Mouse (Mus musculus) CD8-positive naive resting alpha-beta T cell, adult 2 months (primary cell): ENCODE measurements around the gene Rnf150.

ENCODE experiments used
- DNase-seq, 2 experiments: peaks; one replicate each; pipeline ENCODE4 v3.0.0; 2022; ENCODE audit warnings: low read depth in 2 of 2, low spot score in 2 of 2

Rnf150 gene

DNA sequence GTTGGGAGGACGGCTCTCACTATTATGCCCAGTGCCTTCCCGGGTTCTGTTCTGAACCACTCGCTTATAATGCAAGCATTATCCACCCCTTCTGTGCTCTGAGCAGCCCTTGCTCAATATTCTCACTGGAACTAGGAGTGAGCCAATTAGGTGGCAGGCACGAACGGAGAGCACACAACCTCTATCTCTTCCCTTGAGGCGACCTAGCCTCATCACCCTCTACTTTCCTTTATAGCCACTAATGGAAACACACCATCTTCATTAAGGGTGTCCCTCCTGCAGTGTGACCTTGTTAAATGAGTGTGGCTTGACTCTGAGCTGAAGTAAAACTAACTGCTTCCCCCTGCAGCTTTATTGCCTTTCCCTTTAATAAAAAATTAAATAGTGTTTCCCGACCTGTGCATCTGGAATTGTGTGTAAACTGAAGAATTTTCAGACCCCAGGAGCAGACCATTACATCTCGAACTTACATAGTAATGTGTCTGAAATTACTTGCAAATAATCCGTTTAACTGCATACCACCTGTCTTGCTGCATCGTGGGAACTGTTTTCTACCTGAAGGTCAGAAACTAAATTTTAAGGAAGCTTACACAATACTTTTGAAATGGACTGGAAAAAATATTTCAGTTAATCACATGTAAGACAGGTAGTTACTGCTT is 26.0 kb downstream of the Rnf150 start:
- DNase-seq, result no peak

DNA sequence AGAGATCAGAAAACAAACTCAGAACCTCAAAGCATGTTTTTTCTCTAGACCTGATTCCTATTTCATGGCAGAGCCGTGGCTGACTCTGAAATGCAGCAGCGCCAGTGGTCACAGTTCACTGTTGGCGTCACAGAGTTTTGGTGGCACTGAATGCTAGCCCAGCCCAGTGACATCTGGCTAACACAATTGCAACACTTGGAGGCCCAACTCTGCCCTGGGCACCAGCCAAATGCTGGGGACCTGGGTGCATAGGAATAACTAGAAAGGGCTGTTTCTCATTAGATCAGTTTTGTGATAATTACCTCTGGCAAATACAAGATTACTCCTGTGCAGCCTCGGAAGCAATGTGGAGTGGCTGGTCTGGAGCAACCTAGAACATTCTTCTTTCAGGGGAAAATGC is 31.9 kb downstream of the Rnf150 start:
- DNase-seq, result no peak

DNA sequence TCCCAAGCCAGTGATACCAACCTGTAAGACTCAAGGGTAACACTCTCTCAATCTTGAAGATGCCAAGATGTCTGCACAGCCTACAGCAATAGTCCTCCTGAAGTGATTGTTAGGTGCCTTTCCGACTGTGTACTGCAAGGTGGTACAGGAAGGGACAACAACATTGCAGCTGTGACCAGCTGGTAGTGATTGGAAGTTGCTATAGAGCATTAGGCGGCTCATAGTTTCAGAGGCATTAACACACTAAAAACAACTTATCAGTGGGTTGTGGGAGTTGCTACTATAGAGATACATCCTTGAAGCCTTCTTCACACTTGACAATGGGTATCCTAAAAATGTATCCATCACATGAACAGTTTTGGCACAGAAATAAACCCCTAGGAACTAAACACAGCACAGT is 33.6 kb downstream of the Rnf150 start:
- no peak for DNase-seq

DNA sequence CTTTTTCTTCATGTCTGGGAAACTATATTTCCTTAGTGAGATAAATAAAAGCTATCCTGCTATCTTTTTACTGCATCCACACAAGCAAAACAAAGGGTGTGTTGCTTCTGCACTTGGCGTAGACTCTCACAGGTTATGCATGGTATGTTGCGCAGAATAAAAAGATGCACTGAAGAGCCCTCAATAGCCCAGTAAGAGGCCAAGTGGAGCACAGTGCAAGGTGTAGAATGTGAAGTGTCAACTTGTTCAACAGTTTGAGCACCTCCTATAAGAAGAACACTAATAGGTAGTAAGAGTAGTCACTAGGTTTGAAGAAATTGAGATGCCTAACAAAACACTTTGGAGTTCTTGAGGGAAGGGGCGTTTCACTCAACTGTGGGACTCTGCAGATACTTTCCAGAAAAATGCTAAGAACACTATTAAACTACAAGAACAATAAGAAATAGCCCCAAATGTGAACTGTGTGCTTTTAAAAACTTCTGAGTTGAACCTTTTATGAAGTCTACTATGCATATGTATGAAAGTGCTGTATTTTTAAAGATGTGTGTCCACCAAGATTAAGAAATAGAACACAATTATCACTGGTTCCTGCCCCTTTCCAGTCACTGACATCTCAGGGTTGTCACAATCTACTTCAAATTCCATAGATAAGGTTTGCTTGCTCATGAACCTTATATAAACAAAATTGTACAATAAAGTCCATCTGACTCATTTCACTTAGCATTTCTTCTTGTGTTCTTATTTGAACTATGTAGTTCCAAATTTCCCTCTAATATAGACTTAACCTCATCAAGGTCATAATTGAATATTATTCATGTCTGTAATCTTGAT is 34.7 kb downstream of the Rnf150 start:
- DNase-seq, result no peak

DNA sequence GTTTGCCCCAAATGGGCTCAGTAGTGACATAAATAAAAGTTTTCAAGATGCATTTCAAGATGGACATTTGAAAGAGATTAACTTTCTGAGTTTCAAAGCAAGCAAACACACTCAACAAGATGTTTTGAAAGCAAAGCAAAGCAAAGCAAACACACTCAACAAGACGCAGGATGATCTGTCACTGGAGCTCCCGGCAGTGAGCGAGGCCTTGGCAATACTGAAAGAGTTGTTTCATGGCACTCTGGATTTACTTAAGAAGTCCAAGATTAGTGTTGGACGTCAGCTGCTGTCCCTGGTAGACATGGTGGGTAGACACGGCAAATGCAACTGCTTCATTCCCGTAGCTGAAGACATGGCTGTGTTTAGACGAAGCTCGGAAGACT is 35.3 kb downstream of the Rnf150 start:
- no peak for DNase-seq

DNA sequence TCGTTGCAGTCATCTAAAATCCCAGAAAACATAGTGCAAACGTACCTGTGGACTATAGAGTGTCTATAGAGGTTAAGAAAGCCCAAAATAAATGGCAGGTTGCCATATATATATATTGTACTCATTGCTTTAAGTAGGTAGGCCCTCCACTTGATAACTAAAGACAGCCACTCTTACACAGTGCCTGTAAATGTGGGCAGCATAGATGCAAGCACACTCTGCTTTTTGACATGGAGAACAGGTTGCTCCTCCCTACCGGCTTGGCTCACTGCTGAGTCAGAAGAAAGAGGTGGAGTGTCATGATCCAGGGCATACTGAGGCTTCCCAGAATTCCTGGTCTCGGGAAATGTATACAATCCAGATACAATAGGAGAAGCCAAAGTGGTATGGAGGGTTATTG is 37.8 kb downstream of the Rnf150 start:
- DNase-seq, result no peak

DNA sequence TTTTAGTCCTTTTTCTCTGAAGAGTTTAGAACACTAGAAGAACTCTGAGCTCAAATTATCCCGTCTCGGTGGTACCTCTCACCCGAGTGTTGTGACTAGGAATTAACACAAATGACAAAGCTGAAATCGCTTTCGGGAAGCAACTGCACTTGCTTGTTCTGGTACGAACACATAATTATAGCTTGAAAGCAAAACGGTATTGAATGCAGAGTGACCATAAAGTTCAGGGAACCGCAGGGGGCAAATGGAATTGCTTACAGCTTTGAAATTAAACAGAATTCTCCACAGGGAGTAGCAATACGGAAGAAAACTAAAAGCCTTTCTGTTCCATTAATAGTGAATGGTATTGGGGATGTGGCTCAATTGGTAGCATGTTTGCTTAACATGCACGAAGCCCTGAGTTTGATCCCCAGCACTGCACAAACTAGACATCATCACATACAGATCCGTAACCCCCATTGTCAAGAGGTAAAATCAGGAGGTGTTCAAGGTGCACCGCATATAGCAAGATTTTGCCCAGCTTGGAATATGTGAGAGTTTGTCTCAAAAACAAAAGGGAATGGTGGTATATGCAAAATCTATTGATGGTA is 38.5 kb downstream of the Rnf150 start:
- no peak for DNase-seq

DNA sequence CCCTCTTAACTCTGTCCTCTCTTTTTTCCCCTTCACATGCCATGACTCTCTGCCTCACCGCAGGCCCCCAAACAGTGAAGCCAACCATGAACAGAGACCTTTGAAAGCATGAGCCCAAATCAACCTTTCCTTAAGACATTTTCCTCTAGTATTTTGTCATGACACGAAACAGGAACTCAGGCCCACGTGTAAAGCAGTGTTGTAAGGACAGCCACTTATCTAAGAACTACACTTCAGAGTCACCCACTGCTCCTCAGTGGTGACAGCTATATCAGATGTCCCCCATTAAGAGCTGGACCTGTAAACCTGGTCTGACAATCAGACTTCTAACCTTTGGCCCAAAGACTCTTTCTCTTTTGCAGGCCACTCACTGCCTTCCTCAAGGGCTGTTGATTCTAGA is 40.3 kb downstream of the Rnf150 start:
- DNase-seq, result no peak

DNA sequence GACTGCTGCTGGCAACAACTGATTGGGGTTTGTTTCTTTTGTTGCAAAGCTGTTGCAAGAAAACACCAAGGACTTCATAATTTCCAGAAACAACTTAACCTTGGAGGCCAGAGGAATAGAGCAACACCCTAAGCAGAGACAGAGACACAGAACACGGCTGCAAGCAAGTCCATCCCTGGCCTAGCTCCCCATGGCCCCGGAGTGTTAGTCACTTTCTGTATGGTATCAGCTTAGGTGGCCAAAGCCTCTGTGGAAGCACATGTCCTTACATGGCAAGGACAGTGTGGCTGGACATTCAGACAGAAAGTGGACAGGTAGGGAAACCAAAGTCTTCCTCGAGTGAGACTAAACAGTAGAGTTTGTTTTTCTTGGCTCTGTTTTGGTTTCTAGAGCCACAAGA is 44.1 kb downstream of the Rnf150 start:
- DNase-seq, result no peak

DNA sequence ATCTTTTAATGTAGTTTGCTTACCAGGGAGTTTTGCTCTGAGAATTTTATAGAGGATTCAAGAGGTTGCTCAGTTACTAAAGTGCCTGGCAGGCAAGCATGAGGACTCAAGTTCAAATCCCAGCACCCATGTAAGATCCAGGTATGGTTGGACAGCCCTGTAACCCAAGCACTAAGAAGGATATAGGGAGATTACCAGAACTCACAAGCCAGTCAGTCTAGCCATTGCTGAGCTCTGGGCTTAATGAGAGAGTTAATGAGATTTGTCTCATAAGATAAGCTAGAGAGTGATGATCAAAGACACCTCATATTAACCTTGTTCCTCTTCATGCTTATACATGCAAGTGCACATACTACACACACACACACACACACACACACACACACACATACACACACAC is 48.3 kb downstream of the Rnf150 start:
- DNase-seq, result no peak

DNA sequence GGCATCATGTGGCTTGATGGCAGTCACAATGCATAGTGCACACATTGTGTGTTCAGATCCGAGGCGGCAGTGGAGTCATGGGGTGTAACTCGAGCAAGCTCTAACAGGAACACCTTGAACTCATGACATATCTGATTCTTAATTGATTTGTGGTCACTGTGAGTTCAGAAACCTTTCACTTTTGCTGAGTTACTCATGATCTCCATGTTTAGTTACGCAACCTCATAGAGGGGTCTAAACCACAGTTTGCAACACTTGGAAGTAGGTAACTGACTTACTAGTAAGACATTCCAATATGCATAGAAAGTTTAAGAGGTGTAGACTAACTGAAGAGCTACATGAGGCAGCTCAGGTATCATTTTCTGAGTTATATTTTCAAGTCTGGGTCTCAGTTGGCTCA is 49.1 kb downstream of the Rnf150 start:
- no peak for DNase-seq

DNA sequence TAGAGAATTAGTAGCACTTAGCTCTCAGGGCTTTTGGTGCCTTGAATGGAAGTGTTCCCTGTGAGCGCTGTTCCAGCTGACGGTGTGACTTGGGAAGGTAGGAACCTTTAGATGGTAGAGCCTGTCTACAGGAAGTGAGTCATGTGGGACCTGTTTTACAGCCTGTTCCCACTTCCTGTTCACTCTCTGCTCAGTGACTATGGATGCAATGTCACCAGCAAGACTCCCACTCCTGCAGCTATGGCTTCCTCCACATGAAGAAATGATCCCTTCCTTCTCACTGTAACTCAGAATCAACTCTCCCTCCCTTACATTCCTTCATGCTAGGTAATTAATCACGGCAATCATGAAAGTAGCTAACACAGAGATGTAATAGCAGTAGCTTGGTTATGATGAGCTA is 51.4 kb downstream of the Rnf150 start:
- no peak for DNase-seq

DNA sequence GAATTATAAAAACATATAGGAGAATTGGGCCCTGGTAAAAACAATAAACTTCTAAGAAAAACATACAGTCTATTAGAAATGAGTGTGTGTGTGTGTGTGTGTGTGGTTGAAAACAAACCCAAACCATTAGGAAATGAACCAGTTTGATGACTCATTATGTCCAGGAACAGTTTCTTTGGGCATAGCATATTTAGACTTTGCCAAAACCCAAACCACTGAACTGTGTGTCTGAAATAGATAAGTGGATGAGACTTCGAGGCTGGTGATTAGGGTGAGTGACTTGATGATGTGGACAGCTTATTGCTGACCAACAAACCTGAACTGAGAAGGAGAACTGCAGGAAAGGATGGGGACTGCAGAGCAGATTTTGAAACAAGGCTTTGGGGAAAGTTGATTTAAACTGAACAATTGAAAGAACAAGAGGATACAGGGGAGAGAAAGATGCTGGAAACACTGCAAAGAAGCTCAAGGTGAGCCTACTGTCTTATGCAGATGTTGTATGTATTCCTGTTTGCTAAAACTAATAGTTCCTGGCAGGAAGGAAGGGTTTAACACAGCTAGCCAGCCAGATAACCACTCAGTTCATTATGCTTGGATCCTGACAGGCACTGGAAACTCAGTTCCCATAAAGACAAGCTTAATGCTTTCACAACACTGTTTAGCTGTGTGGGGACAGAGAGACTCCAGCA is 53.8 kb downstream of the Rnf150 start:
- DNase-seq, result no peak

DNA sequence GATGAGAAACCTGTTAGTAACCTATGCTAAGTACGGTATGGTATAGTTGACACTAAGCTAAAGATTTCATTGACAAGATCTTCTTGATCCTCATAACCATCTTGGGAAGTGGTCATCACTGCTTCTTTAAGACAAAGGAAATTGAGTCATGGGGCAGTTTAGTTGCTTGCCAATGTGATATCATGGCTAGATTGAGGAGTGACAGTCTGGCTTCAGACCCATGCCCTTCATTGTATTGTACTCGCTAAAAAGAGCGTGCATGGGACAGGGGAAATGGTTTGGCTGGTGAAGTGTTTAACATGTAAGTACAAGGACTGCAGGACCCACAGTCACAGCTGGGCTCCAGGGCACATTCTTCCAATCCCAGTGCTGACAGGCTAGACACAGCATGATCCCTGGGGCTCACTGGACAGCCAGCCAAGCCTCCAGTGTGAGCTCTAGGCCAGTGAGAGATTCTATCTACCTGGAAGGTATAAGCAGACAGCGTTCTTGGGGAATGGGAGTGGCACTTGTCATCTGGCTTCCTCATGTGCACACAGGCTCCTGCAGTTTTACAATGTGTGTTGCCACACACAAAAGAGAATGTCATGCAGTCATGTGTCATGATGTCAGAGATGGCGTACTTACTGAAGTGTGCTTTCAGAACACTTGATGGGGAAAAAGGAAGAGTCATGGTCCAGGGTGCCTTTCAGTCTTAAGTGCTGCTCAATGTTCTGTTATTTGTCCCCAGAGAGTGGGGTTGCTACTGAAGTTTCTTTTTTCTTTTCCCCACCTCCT is 54.6 kb downstream of the Rnf150 start:
- DNase-seq, result no peak

DNA sequence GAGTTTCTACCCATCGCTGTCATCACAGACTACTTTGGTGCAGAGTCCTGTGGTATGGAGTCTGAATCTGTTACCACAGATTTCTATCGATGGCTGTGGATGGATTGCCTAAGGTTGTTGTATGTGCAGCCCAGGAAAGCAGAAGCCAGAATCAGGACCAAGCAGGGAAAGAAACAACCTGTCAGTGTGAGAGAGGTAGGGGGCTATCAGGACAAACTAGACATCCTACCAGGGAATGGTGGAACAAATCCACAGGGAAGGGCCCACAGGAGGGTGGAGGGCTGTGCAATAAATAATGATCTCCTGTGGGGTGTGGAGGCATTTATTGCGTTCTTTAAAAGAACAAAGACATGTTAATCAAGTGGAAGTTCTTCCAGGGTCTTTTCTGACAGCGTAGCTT is 56.5 kb downstream of the Rnf150 start:
- DNase-seq, result no peak

DNA sequence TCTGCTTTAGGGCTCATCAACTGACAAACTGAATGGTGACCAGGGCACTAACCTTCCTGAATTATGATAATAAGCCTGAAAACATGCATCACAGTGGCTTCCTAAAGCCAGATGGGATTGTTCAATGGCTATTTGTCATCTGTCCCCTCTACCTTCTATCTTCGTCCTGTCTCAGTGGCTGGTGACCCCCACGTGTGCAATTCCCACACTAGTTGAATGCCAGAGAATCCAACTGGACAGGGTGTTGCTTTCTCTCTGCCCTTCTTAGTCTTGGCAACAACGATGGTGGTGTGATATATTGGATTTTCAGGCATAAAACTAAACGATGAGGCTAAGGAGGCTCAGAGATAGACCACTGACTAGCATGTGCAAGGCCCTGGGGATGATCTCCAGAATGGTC is 57.0 kb downstream of the Rnf150 start:
- DNase-seq, result no peak

DNA sequence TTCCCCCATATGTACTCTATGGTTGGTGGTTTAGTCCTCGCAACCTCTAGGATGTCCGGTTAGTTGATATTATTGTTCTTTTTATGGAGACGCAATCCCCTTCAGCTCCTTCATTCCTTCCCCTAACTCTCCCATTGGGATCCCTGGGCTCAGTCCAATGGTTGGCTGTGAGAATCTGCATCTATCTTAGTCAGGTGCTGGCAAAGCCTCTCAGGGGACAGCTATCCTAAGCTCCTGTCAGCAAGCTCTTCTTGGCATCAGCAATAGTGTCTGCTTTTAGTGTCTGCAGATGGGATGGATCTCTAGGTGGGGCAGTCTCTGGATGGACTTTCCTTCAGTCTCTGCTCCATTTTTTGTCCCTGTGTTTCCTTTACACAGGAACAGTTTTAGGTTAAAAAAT is 62.1 kb downstream of the Rnf150 start:
- DNase-seq, result no peak

DNA sequence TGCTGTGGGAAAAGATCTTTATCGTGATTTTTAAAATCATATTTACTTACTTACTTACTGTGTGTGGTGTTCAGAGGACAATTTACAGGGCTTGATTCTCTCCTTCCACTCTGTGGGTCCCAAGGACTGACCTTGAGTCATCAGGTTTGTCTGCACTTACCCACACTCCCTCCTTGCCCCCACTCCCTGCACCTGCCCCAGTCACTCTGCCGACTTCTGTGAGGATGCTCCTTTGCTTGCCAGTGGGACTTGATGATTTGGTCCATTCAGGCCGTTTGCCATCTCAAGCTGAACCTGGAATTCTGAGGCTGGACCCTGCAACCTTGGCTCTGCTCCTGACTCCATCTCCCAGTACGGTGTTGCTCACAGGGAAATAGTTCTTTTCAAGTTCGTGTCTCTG is 63.4 kb downstream of the Rnf150 start:
- DNase-seq, result no peak

DNA sequence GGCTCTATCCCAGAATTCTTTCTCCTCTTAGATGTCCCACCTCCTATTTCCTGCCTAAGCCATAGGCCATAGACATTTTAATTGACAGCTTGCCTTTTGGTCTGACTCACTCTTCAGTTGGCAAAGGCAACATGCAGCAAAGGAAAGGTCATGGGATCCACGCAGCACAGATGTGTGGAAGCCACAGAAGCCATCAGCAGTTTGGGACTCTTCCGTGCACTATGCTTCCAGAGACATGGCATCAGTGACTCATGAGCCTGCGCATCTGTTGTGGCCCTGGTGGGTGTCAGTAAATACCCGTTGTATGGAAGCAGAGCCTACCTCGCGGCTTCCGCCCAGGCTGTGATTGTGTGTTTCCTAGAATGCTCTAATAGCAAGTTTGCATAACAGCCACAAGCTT is 68.4 kb downstream of the Rnf150 start:
- no peak for DNase-seq

DNA sequence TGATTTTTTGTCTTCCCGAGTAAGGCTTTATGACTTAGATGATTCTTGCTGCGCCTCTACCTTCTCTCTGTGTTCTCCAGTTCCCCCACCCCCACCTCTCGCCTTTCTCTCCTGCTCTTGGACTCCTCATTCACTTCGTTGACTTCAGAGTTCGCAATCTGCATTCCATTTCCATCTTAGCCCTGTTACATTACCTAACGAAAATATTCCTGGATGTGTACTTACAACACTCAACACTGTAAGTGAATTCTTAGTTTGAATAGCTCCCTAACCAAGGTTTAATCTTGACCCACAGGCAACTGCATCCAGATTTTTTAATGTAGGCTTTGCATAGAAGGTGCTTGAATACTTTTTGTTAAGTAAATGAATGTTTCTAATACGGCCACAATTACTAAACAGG is 73.0 kb downstream of the Rnf150 start:
- no peak for DNase-seq

DNA sequence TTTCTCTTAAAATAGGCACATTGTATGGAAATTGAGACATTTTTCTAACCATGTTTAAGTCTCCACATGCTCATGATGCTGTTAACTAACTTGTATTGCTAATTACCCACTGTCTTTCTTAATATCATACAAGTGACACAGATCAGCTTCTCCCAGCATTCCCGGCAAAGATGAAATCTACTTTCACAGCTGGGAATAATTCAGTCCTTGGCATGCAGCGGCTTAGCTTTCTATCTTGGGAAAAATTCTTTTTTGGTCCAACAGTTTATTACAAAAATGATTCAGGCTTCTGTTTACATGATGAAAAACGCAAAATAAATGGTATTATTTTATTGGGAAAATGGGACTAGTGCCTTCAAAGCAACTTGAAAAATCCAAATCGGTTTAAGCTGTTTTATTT is 73.7 kb downstream of the Rnf150 start:
- DNase-seq, result no peak
